Mouse (Mus musculus): ENCODE data around the gene Rtn4rl1. TPM values are rescaled to one million over a fixed set of nuclear protein-coding genes. Genes with fewer than 3 reads are reported as not detected.
"Not testable (repeated sequence)": the region's sequence is repeated elsewhere in the genome, so short reads cannot be mapped to it uniquely, and the experiment has no call there.

Rtn4rl1 gene
- polyA plus RNA-seq, 1 experiment from 2014 or later = 2.4 TPM

DNA sequence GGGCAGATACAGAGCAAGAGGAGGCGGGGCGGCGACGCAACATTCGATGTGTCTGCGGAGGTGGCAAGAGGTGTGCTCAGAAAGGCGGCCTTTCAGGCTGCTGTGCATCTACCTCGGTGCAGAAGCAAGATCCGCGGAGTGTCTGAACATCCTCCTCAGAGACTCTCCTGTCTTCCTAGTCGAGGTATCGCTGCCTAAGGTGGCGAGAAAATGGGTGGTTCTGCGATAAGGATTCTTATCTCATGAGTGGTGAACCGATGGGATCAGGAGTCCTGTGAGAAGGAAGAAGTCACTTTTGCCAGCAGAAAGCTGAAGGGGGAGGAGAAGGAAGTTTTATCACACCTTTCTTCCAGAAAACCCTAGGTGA is 19.8 kb upstream of the Rtn4rl1 start:
- Histone ChIP-seq H3K27ac (ENCODE audit: low read depth, low read length) (no peak overlapping the region), H3K9me3 (ENCODE audit: control insufficient read depth, low read length) (no peaks in the 10 kb centered on the region), H3K27me3 (ENCODE audit: control insufficient read depth, insufficient read depth, low read length) (peaks cover 45% of the 10 kb centered on the region), H3K4me2 (replicated peaks; ENCODE audit: low read depth, low read length) (peak overlapping the region; percentile 76), H3K9ac (ENCODE audit: low read depth, low read length) (peak overlapping the region; percentile 47; the same call in 1 of the 2 replicates), H3K4me1 (replicated peaks; ENCODE audit: control insufficient read depth, insufficient read depth, low read length) (peaks cover 27% of the 10 kb centered on the region), H3K4me3 (ENCODE audit: low read depth, low read length) (peak overlapping the region; percentile 62), H3K36me3 (ENCODE audit: control insufficient read depth, insufficient read depth, low read length) (no peaks in the 10 kb centered on the region)
- WGBS = 5% methylated on average over 15 of the region's 15 CpGs
- DNase-seq (ENCODE audit: low spot score) (no peak), ATAC-seq (ENCODE audit: low FRiP score) (no peak)

DNA sequence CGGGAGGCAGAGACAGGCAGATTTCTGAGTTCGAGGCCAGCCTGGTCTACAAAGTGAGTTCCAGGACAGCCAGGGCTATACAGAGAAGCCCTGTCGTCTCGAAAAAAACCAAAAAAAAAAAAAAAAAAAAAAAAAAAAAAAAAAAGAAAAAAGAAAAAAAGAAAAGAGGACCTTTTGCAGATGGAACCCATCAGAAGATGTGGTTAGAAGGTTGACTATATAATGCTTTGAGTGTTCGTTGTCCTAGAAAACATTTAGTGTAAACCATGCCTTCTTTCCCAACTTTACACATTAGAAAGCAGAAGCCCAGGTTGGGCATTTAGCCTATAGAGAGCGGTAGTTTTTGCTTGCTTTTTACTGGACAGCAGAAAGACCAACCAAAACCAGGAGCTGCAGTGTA is 19.0 kb upstream of the Rtn4rl1 start:
- Histone ChIP-seq H3K4me1 (replicated peaks; ENCODE audit: control insufficient read depth, insufficient read depth, low read length) (peaks cover 26% of the 10 kb centered on the region), H3K27me3 (ENCODE audit: control insufficient read depth, insufficient read depth, low read length) (peaks cover 37% of the 10 kb centered on the region)
- WGBS = 68% methylated on average over 6 of the region's 6 CpGs
- not testable (repeated sequence) for H3K27ac ChIP-seq (ENCODE audit: low read depth, low read length); H3K9me3 ChIP-seq (ENCODE audit: control insufficient read depth, low read length); H3K9ac ChIP-seq (ENCODE audit: low read depth, low read length); H3K4me3 ChIP-seq (ENCODE audit: low read depth, low read length); DNase-seq (ENCODE audit: low spot score); ATAC-seq (ENCODE audit: low FRiP score); H3K36me3 ChIP-seq (ENCODE audit: control insufficient read depth, insufficient read depth, low read length); H3K4me2 ChIP-seq (replicated peaks; ENCODE audit: low read depth, low read length)

DNA sequence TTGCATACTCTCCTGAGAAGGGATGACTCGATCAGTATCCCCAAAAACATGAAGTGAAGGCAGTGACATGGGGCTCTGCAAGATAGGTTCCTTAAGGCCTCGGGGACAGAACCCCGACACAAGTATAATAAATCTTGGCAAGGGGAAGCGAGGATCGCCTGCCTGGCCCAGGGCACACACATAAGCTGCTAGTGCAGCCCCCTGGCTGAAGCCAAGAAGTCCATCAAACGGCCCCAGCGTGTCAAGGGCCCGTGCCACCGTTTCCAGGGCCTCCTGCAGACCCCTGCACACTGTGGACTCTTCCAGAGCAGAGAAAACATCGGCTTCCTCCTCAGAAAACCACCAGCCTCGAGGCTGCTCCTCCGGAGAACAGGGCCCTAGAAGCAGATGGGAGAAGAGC is 15.6 kb upstream of the Rtn4rl1 start:
- ATAC-seq (ENCODE audit: low FRiP score) = no peak
- no peak for DNase-seq (ENCODE audit: low spot score)
- peak overlapping the region; percentile 91 for H3K9ac ChIP-seq (ENCODE audit: low read depth, low read length)
- no peaks in the 10 kb centered on the region for H3K36me3 ChIP-seq (ENCODE audit: control insufficient read depth, insufficient read depth, low read length)
- H3K4me2 ChIP-seq (replicated peaks; ENCODE audit: low read depth, low read length) = peak overlapping the region; percentile 93
- H3K27me3 ChIP-seq (ENCODE audit: control insufficient read depth, insufficient read depth, low read length) = peaks cover 3% of the 10 kb centered on the region
- 60% methylated on average over 12 of the region's 12 CpGs for WGBS
- H3K4me1 ChIP-seq (replicated peaks; ENCODE audit: control insufficient read depth, insufficient read depth, low read length) = peaks cover 12% of the 10 kb centered on the region
- H3K27ac ChIP-seq (ENCODE audit: low read depth, low read length) = peak overlapping the region; percentile 75; the same call in 1 of the 2 replicates
- no peaks in the 10 kb centered on the region for H3K9me3 ChIP-seq (ENCODE audit: control insufficient read depth, low read length)
- peak overlapping the region; percentile 81 for H3K4me3 ChIP-seq (ENCODE audit: low read depth, low read length)

DNA sequence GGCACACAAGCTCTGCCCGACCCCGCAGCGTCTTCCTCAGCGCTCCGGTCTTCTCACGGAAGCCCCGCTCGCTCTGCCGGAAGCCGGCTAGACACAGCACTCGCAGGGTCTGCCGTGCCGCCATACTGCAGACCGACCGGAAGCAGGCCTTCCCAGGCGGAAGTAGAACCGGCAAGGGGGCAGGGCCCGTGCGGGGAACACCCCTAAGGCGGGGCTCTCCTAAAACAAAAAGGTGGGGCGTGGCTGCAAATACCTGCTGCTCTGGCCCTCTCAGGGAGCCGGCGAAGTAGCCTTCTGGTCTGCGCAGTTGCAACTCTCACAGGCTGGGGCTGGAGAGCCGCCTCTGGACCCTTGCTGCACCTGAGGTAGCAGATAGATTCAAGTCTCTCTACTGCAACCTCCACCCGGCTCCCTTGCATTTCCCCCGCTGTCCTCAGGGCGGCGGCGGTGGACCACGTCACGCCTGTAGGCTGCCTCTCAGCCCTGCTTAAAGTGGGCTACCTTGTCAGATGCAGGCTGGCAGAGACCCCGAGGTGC is 14.8 kb upstream of the Rtn4rl1 start, which contains the start of gene Ovca2:
Gene Ovca2, minus strand, starts transcription at position 164 of the 537 bp plus-strand sequence.
- peak; percentile 93 for DNase-seq (ENCODE audit: low spot score)
- Histone ChIP-seq H3K27ac (ENCODE audit: low read depth, low read length) (peak within 1 kb of the TSS; percentile 75), H3K9ac (ENCODE audit: low read depth, low read length) (peak within 1 kb of the TSS; percentile 91), H3K4me3 (ENCODE audit: low read depth, low read length) (peak within 1 kb of the TSS; percentile 81), H3K36me3 (ENCODE audit: control insufficient read depth, insufficient read depth, low read length) (no peaks in the 10 kb centered on the region), H3K9me3 (ENCODE audit: control insufficient read depth, low read length) (no peaks in the 10 kb centered on the region), H3K4me2 (replicated peaks; ENCODE audit: low read depth, low read length) (peak within 1 kb of the TSS; percentile 93), H3K27me3 (ENCODE audit: control insufficient read depth, insufficient read depth, low read length) (no peaks in the 10 kb centered on the region), H3K4me1 (replicated peaks; ENCODE audit: control insufficient read depth, insufficient read depth, low read length) (peaks cover 10% of the 10 kb centered on the region)
- under 1% methylated on average over 33 of the region's 33 CpGs for WGBS
- ATAC-seq (ENCODE audit: low FRiP score) = peak; percentile 97

- H3K27me3 ChIP-seq (ENCODE audit: control insufficient read depth, insufficient read depth, low read length) = no peaks in the 10 kb centered on the region
Observed at GRCm38 (mm10) chr11:75183917-75184570, 9.5 kb upstream of the Rtn4rl1 start.

DNA sequence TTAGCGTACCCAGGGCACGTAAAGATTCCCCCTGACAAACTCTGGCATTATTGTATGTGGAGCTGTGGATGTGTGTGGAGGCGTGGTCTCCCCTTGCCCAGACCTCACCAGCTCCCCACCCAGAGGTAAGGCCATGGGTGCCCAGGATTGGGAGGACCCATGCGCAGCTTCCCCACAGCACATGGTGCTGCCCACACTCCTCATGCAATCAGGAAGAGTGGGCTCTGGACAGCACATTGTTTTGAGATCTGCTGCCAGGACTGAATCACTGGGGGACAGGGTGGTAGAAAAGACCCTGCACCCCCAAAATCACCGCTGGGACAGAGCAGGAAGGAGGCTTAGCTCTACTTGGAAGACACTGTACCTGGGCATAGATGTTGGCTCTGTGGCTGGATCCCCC is 9.0 kb upstream of the Rtn4rl1 start:
- 92% methylated on average over 5 of the region's 5 CpGs for WGBS
- DNase-seq (ENCODE audit: low spot score) (no peak), ATAC-seq (ENCODE audit: low FRiP score) (no peak)
- peaks cover 3% of the 10 kb centered on the region; the same call in 1 of the 2 replicates for H3K4me1 ChIP-seq (replicated peaks; ENCODE audit: control insufficient read depth, insufficient read depth, low read length)
- no peak overlapping the region for H3K27ac ChIP-seq (ENCODE audit: low read depth, low read length)
- H3K9ac ChIP-seq (ENCODE audit: low read depth, low read length) = no peak overlapping the region
- H3K9me3 ChIP-seq (ENCODE audit: control insufficient read depth, low read length) = no peaks in the 10 kb centered on the region
- no peaks in the 10 kb centered on the region for H3K36me3 ChIP-seq (ENCODE audit: control insufficient read depth, insufficient read depth, low read length)
- H3K27me3 ChIP-seq (ENCODE audit: control insufficient read depth, insufficient read depth, low read length) = no peaks in the 10 kb centered on the region
- H3K4me3 ChIP-seq (ENCODE audit: low read depth, low read length) = no peak overlapping the region
- no peak overlapping the region for H3K4me2 ChIP-seq (replicated peaks; ENCODE audit: low read depth, low read length)

More at GRCm38 (mm10) chr11:75183917-75184570, 9.5 kb upstream of the Rtn4rl1 start:
- ATAC-seq (ENCODE audit: low FRiP score) = no peak
- DNase-seq (ENCODE audit: low spot score) = no peak
- H3K4me1 ChIP-seq (replicated peaks; ENCODE audit: control insufficient read depth, insufficient read depth, low read length) = no peaks in the 10 kb centered on the region
- H3K4me2 ChIP-seq (replicated peaks; ENCODE audit: low read depth, low read length) = no peak overlapping the region
- no peaks in the 10 kb centered on the region for H3K36me3 ChIP-seq (ENCODE audit: control insufficient read depth, insufficient read depth, low read length)
- no peak overlapping the region for H3K9ac ChIP-seq (ENCODE audit: low read depth, low read length)
- no peak overlapping the region for H3K4me3 ChIP-seq (ENCODE audit: low read depth, low read length)
- WGBS = 84% methylated on average over 2 of the region's 2 CpGs
- no peaks in the 10 kb centered on the region for H3K9me3 ChIP-seq (ENCODE audit: control insufficient read depth, low read length)
- H3K27ac ChIP-seq (ENCODE audit: low read depth, low read length) = no peak overlapping the region

- Histone ChIP-seq H3K27ac (ENCODE audit: low read depth, low read length) (no peak overlapping the region), H3K9me3 (ENCODE audit: control insufficient read depth, low read length) (no peaks in the 10 kb centered on the region), H3K9ac (ENCODE audit: low read depth, low read length) (no peak overlapping the region), H3K4me1 (replicated peaks; ENCODE audit: control insufficient read depth, insufficient read depth, low read length) (peaks cover 3% of the 10 kb centered on the region; the same call in 1 of the 2 replicates), H3K36me3 (ENCODE audit: control insufficient read depth, insufficient read depth, low read length) (no peaks in the 10 kb centered on the region), H3K4me2 (replicated peaks; ENCODE audit: low read depth, low read length) (no peak overlapping the region), H3K4me3 (ENCODE audit: low read depth, low read length) (no peak overlapping the region), H3K27me3 (ENCODE audit: control insufficient read depth, insufficient read depth, low read length) (no peaks in the 10 kb centered on the region)
- DNase-seq (ENCODE audit: low spot score) (no peak), ATAC-seq (ENCODE audit: low FRiP score) (no peak)
- 74% methylated on average over 1 of the region's 2 CpGs for WGBS
Observed at GRCm38 (mm10) chr11:75184986-75185385, 8.6 kb upstream of the Rtn4rl1 start.

GRCm38 (mm10) chr11:75189713-75190370 is 3.7 kb upstream of the Rtn4rl1 start:
- peaks cover 10% of the 10 kb centered on the region for H3K4me1 ChIP-seq (replicated peaks; ENCODE audit: control insufficient read depth, insufficient read depth, low read length)
- H3K36me3 ChIP-seq (ENCODE audit: control insufficient read depth, insufficient read depth, low read length) = no peaks in the 10 kb centered on the region
- ATAC-seq (ENCODE audit: low FRiP score) = no peak; the same call in 1 of the 2 replicates
- DNase-seq (ENCODE audit: low spot score) = no peak
- under 1% methylated on average over 22 of the region's 22 CpGs for WGBS
- H3K4me2 ChIP-seq (replicated peaks; ENCODE audit: low read depth, low read length) = peak overlapping the region; percentile 66
- H3K27ac ChIP-seq (ENCODE audit: low read depth, low read length) = no peak overlapping the region
- H3K27me3 ChIP-seq (ENCODE audit: control insufficient read depth, insufficient read depth, low read length) = peaks cover 36% of the 10 kb centered on the region
- peak overlapping the region; percentile 70 for H3K4me3 ChIP-seq (ENCODE audit: low read depth, low read length)
- no peaks in the 10 kb centered on the region for H3K9me3 ChIP-seq (ENCODE audit: control insufficient read depth, low read length)
- peak overlapping the region; percentile 40 for H3K9ac ChIP-seq (ENCODE audit: low read depth, low read length)
